Mouse (Mus musculus) C2C12 (cell line): ENCODE measurements around the gene 3110082I17Rik.

Experiments used
- CEBPB ChIP-seq: IDR thresholded peaks from one replicate; pipeline ENCODE4 v1.6.1; 2011; ENCODE audit warnings: low read depth, mild to moderate bottlenecking, control low read depth, moderate library complexity
- CTCF ChIP-seq: IDR thresholded peaks from one replicate; pipeline ENCODE4 v1.5.1; 2011; ENCODE audit not compliant: control insufficient read depth, insufficient read depth, insufficient read length
- MAX ChIP-seq: IDR thresholded peaks from one replicate; pipeline ENCODE4 v1.6.1; 2011; ENCODE audit warnings: mild to moderate bottlenecking, control low read depth

DNA sequence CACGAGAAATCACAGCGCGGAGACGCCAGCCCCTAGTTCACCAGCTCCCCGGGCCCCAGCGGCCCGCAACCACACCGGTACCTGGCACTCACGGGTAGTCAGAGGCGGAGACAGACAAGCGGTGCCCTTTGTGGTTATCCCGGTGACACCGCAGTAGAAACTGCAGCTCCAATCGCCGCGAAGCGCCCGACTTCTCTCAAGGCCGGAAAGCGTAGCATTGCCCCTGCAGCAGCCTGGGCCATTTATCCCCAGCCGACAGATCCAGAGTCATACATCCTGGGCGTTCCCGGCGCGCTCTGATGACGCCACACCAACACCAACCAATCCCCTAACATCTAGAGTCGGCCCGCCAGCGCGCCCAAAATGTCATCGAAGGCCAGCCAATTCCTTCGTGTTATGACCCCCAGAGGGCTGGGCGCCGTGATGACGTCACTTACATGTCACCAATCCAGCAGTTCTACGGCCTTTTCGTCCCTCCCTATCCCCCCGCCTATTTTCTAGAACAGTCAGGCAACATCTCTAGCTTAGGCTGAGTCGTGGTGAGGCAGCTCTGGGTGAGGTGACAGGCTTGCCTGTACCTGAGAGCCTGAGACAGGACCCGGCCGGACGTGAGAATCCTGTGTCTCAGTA lies 24.0 kb upstream of the 3110082I17Rik start, which contains the start of gene Zfand2a:
- TF ChIP-seq CTCF (no peak), CEBPB (no peak), MAX (no peak)
